Mouse (Mus musculus) ES-E14 (cell line): ENCODE measurements around the gene Etv5. TPM values are rescaled to one million over a fixed set of nuclear protein-coding genes. Genes with fewer than 3 reads are reported as not detected.

Experiments used
- DNase-seq: peaks from one replicate; pipeline ENCODE4 v3.0.0-alpha.2; 2013; ENCODE audit warnings: low read depth, low spot score
- H3K27ac ChIP-seq: 2 replicates; pipeline ENCODE4 v1.5.1; 2012; ENCODE audit warnings: low read depth, mild to moderate bottlenecking, low read length, moderate library complexity, mixed read lengths; ENCODE audit not compliant: poor library complexity, insufficient read depth, severe bottlenecking
- H3K36me3 ChIP-seq: 2 replicates; pipeline ENCODE4 v1.6.1; 2012; ENCODE audit warnings: mild to moderate bottlenecking, low read length, moderate library complexity, mixed read lengths; ENCODE audit not compliant: control insufficient read depth, poor library complexity, insufficient read depth, severe bottlenecking
- H3K4me1 ChIP-seq, 2 experiments: fragments of 150-350 bp in 1 of 2; sonication (generic) in 1 of 2; 2 replicates each; pipeline ENCODE4 v1.6.1; 2012; ENCODE audit warnings: low read length in 2 of 2, mild to moderate bottlenecking in 1 of 2, mixed read lengths in 1 of 2; ENCODE audit not compliant: control insufficient read depth in 2 of 2, insufficient read depth in 2 of 2, poor library complexity in 1 of 2
- H3K4me3 ChIP-seq, 2 experiments: fragments of 150-350 bp in 1 of 2; sonication (generic) in 1 of 2; 2 replicates each; pipeline ENCODE4 v1.5.1; 2012; ENCODE audit warnings: low read length in 2 of 2, low read depth in 1 of 2, mild to moderate bottlenecking in 1 of 2, mixed read lengths in 1 of 2; ENCODE audit not compliant: insufficient read depth in 1 of 2, poor library complexity in 1 of 2, severe bottlenecking in 1 of 2
- H3K9ac ChIP-seq: 2 replicates; pipeline ENCODE4 v1.6.1; 2012; ENCODE audit warnings: low read depth, mild to moderate bottlenecking, low read length, mixed read lengths; ENCODE audit not compliant: poor library complexity, insufficient read depth, severe bottlenecking
- H3K9me3 ChIP-seq: fragments of 150-350 bp; sonication (generic); 2 replicates; pipeline ENCODE4 v1.6.1; 2012; ENCODE audit warnings: low read depth, mild to moderate bottlenecking, low read length; ENCODE audit not compliant: control insufficient read depth, insufficient read depth
- CHD2 ChIP-seq: IDR thresholded peaks from 2 replicates; pipeline ENCODE4 v1.6.1; 2014; ENCODE audit warnings: mild to moderate bottlenecking, low read depth, low read length, inconsistent platforms
- HCFC1 ChIP-seq: IDR thresholded peaks from 2 replicates; pipeline ENCODE4 v1.6.1; 2012; ENCODE audit warnings: low read length, inconsistent platforms, borderline replicate concordance; ENCODE audit not compliant: insufficient read depth
- MAFK ChIP-seq: IDR thresholded peaks from 2 replicates; pipeline ENCODE4 v1.6.1; 2014; ENCODE audit warnings: mild to moderate bottlenecking, low read depth, low read length, inconsistent platforms; ENCODE audit not compliant: insufficient read depth
- ZC3H11A ChIP-seq: IDR thresholded peaks from 2 replicates; pipeline ENCODE4 v1.6.1; 2012; ENCODE audit warnings: low read depth, mild to moderate bottlenecking, inconsistent platforms, low read length, borderline replicate concordance
- ZNF384 ChIP-seq: IDR thresholded peaks from 2 replicates; pipeline ENCODE4 v1.6.1; 2012; ENCODE audit warnings: low read depth, low read length, inconsistent platforms
- in situ Hi-C, 2 experiments: fragments of 600-800 bp; cut with MboI; formaldehyde crosslinking; loops; one replicate each; pipeline ENCODE4 v1.15.1; 2025; ENCODE audit warnings: low sequenced_read_pairs in 2 of 2, inconsistent platforms in 1 of 2; ENCODE audit not compliant: unreplicated experiment in 2 of 2
- total RNA-seq: library from RNA; depleted of rRNA; stranded (reverse); fragments of 300-350 nt; gene quantifications from 2 replicates; pipeline ENCODE4 v1.2.3, GENCODE M21; 2012

The Etv5 gene
- total RNA-seq, 1 experiment = 136 TPM

- DNase-seq = no peak
- Histone ChIP-seq H3K4me3 (peak overlapping the region in 1 of 2 experiments; percentile 43; a peak in 1 of 4 replicates), H3K9ac (no peak overlapping the region; the same call in 1 of the 2 replicates), H3K36me3 (peaks cover 23% of the 10 kb centered on the region), H3K9me3 (no peaks in the 10 kb centered on the region), H3K4me1 (peaks cover 21 to 24% of the 10 kb centered on the region in 2 experiments), H3K27ac (peak overlapping the region; percentile 24; the same call in 1 of the 2 replicates)
- in situ Hi-C loops = no loop called here
- no peak for TF ChIP-seq CHD2
- TF ChIP-seq MAFK = no peak
- no peak for TF ChIP-seq ZC3H11A
- TF ChIP-seq ZNF384 = no peak
Measured at GRCm38 (mm10) chr16:22434530-22434929, 5.0 kb downstream of the Etv5 start.

DNA sequence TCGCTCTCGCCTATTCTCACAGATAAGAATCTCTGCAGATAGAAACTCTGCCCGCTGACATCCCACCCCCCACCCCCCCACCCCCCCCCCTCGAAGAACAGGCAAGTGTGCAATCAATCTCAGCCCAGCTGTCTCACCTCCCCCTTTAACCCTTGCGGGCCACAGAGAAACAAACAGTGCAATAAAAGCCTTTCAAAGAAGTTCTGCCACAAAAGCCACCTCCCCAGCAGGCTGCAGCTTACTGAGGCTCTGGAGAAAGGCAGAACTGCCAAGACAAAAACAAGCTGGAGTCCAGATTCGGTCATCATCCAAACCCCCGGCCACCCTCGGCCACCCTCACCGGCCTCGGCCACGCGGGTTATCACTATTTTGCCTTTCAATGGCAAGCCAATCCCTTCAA is 5.6 kb downstream of the Etv5 start:
- Histone ChIP-seq H3K4me3 (peak overlapping the region in 1 of 2 experiments; percentile 43; a peak in 1 of 4 replicates), H3K4me1 (peaks cover 21 to 25% of the 10 kb centered on the region in 2 experiments), H3K9me3 (no peaks in the 10 kb centered on the region), H3K36me3 (peaks cover 23% of the 10 kb centered on the region), H3K27ac (peak overlapping the region; percentile 21; the same call in 1 of the 2 replicates), H3K9ac (peak overlapping the region; percentile 63)
- in situ Hi-C loops = no loop called here
- TF ChIP-seq ZNF384 = no peak
- TF ChIP-seq MAFK = no peak
- no peak for TF ChIP-seq CHD2
- no peak for TF ChIP-seq ZC3H11A
- no peak for TF ChIP-seq HCFC1
- no peak for DNase-seq

GRCm38 (mm10) chr16:22431773-22432172 is 7.7 kb downstream of the Etv5 start:
- Histone ChIP-seq H3K9ac (no peak overlapping the region), H3K9me3 (no peaks in the 10 kb centered on the region), H3K4me3 (no peak overlapping the region), H3K27ac (no peak overlapping the region), H3K4me1 (peaks cover 34 to 37% of the 10 kb centered on the region in 2 experiments), H3K36me3 (peaks cover 29% of the 10 kb centered on the region)
- in situ Hi-C loops = no loop called here
- no peak for DNase-seq
- peak; percentile 29; the same call in 1 of the 2 replicates for TF ChIP-seq ZNF384
- no peak for TF ChIP-seq ZC3H11A
- no peak for TF ChIP-seq CHD2
- no peak for TF ChIP-seq MAFK
- TF ChIP-seq HCFC1 = no peak

GRCm38 (mm10) chr16:22431335-22431734 is 8.2 kb downstream of the Etv5 start:
- Histone ChIP-seq H3K9ac (no peak overlapping the region), H3K27ac (no peak overlapping the region), H3K4me1 (peaks cover 35 to 38% of the 10 kb centered on the region in 2 experiments), H3K9me3 (no peaks in the 10 kb centered on the region), H3K36me3 (peaks cover 30% of the 10 kb centered on the region), H3K4me3 (no peak overlapping the region)
- TF ChIP-seq ZNF384 = no peak
- TF ChIP-seq ZC3H11A = no peak
- TF ChIP-seq CHD2 = no peak
- TF ChIP-seq HCFC1 = no peak
- no peak for TF ChIP-seq MAFK
- DNase-seq = no peak
- in situ Hi-C loops = no loop called here

DNA sequence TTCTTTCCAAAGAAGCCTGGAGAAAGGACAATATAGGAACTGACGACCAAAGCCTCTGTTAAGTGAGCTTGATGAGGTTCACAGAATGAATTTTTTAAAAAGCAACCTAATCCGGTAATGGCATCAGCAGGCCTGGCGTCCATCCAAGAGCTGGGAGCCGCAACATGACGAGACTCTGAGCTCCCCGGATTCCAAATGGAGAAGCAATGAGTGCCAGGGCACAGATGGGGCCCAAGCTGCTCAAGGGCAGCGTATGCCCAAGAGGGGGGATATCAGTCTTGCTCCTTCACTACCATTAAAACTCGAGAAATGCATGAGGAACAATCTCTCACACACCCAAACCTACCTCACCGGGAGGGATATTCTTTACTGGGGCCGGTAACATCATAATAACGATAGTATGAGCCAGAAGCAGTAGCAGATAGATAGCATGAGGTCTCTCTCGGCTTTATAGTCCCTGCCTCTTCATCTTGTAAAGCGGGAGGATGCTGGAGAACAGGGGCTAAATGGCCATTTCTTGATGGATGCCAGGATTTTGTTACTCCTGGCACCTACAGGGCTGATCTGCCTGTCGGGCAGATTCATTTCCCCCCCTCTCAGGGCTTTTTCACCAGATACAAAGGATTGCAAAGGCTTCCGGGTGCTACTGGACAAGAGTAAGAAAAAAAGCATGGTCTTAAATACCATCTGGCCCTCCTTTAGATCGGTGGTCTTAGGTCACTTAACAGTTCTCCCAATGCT is 9.1 kb downstream of the Etv5 start:
- H3K27ac ChIP-seq = peak overlapping the region; percentile 90
- in situ Hi-C loops = no loop called here
- peak overlapping the region in 1 of 2 experiments; percentile 7; a peak in 2 of 4 replicates for H3K4me3 ChIP-seq
- H3K9me3 ChIP-seq = no peaks in the 10 kb centered on the region
- H3K4me1 ChIP-seq = peaks cover 35 to 41% of the 10 kb centered on the region in 2 experiments
- no peak overlapping the region; the same call in 1 of the 2 replicates for H3K9ac ChIP-seq
- TF ChIP-seq MAFK (no peak), CHD2 (no peak), ZC3H11A (no peak), HCFC1 (no peak), ZNF384 (no peak)
- no peak for DNase-seq
- H3K36me3 ChIP-seq = peaks cover 36% of the 10 kb centered on the region
